Mouse (Mus musculus) midbrain, embryonic 15.5 days (tissue): ENCODE results near the gene Btbd9. TPM values are rescaled to one million over a fixed set of nuclear protein-coding genes. Genes with fewer than 3 reads are reported as not detected.
A peak's percentile ranks its signal among the peaks of the same experiment; 100 is the strongest.

Source experiments
- ATAC-seq: fragments of 200-750 bp; cut with Nextera tagmentation; replicated peaks from 2 replicates; pipeline ENCODE4 v1.8.0; 2017; ENCODE audit warnings: moderate TSS enrichment
- H3K27ac ChIP-seq: fragments of 300-500 bp; sonication (generic); 2 replicates; pipeline ENCODE4 v1.5.1; 2015; ENCODE audit warnings: mild to moderate bottlenecking, inconsistent platforms
- H3K27me3 ChIP-seq: fragments of 300-500 bp; sonication (generic); replicated peaks from 2 replicates; pipeline ENCODE4 v1.6.1; 2015; ENCODE audit warnings: inconsistent platforms
- H3K36me3 ChIP-seq: fragments of 300-500 bp; sonication (generic); replicated peaks from 2 replicates; pipeline ENCODE4 v1.6.1; 2015; ENCODE audit warnings: inconsistent platforms
- H3K4me1 ChIP-seq: fragments of 300-500 bp; sonication (generic); 2 replicates; pipeline ENCODE4 v1.6.1; 2015; ENCODE audit warnings: inconsistent platforms
- H3K4me2 ChIP-seq: fragments of 300-500 bp; sonication (generic); 2 replicates; pipeline ENCODE4 v1.6.1; 2015; ENCODE audit warnings: inconsistent platforms, mild to moderate bottlenecking, moderate library complexity
- H3K4me3 ChIP-seq: fragments of 300-500 bp; sonication (generic); 2 replicates; pipeline ENCODE4 v1.5.1; 2015; ENCODE audit warnings: mild to moderate bottlenecking, inconsistent platforms
- H3K9ac ChIP-seq: fragments of 300-500 bp; sonication (generic); 2 replicates; pipeline ENCODE4 v1.6.1; 2015; ENCODE audit warnings: mild to moderate bottlenecking, inconsistent platforms
- H3K9me3 ChIP-seq: fragments of 300-500 bp; sonication (generic); 2 replicates; pipeline ENCODE4 v1.6.1; 2016; ENCODE audit warnings: inconsistent platforms
- WGBS: fragments of 180-500 bp; shearing (Covaris S2); methylation state at CpG from one replicate; pipeline ENCODE4 v1.1.7; 2015; ENCODE audit warnings: mixed read lengths; 5-methylcytosine and 5-hydroxymethylcytosine counted together
- polyA plus RNA-seq: library from polyadenylated mRNA; unstranded; fragments of >200 nt; fragmentation: Nextera tagmentation; extraction: Ambion mirVana; gene quantifications from 2 replicates; pipeline ENCODE4 v1.2.1, GENCODE M21; 2015

Btbd9 gene
- polyA plus RNA-seq, 1 experiment from 2014 or later: 163 TPM

DNA sequence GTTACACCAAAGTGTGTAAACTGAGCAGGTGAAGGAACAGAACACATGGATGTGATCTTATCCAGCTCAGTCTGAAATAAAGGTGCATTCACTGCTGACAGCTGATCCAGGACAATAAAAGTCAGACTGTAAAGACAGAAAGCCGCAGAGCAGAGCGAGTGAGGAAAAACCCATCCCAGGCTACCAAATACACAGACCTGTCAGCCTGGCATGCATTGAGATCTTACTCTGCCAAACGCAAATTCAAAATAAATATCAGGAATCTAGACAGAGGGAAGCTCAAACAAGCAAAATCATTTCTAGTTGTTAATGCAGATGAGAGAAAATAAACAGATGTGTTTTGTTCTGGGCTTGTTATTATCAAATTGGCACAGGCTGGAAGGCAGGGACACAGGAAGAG lies 187.9 kb downstream of the Btbd9 start:
- WGBS: 66% methylated on average over 3 of the region's 3 CpGs
- ATAC-seq: no peak
- H3K27me3 ChIP-seq: no peaks in the 10 kb centered on the region
- H3K4me3 ChIP-seq: no peak overlapping the region
- H3K9ac ChIP-seq: no peak overlapping the region
- H3K36me3 ChIP-seq: no peaks in the 10 kb centered on the region
- peak overlapping the region; percentile 63; the same call in 1 of the 2 replicates for H3K27ac ChIP-seq
- no peaks in the 10 kb centered on the region for H3K9me3 ChIP-seq
- no peak overlapping the region for H3K4me2 ChIP-seq
- peaks cover 23% of the 10 kb centered on the region for H3K4me1 ChIP-seq

DNA sequence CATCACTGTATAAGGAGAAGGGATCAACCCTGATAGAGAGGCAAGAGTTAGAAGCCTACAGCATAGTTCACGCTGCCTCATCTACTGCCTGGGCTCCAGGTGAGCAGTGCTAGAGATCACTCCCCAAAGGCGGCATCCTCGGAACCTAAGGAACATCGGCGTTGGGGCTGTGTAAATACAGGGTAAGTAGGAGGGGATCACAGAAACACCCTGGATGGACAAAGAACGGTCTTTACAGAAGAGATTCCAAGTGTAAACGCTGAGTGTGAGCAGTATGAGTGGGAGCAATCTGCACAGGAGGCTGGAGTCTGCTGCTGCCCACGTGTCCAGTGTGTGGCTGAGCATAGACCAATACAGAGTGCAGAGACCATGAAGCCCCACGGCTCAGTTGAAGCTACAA lies 190.0 kb downstream of the Btbd9 start:
- Histone ChIP-seq H3K4me1 (peaks cover 14% of the 10 kb centered on the region), H3K36me3 (no peaks in the 10 kb centered on the region), H3K27ac (no peak overlapping the region), H3K27me3 (no peaks in the 10 kb centered on the region), H3K4me2 (no peak overlapping the region), H3K9ac (no peak overlapping the region), H3K4me3 (no peak overlapping the region), H3K9me3 (no peaks in the 10 kb centered on the region)
- ATAC-seq: no peak
- 90% methylated on average over 9 of the region's 9 CpGs for WGBS

DNA sequence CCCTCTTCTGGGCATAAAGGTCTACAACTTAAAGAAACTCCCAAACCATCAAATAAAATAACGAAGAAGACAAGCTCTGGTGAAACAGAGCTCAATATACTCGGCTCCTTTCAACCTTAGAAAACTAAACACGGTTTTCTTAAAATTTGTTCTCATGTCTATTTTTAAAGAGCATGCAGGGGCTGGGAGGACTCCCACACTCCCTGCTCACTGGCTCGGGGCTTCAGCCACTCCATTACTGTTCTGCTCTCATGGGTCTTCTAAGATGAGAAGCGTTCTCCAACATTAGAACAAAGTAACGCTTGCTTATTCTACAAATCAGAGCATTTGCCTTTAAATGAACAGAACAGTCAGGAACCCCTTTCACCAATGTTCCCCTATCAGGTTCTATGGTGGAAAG lies 192.6 kb downstream of the Btbd9 start:
- 90% methylated on average over 6 of the region's 6 CpGs for whole genome bisulfite sequencing

DNA sequence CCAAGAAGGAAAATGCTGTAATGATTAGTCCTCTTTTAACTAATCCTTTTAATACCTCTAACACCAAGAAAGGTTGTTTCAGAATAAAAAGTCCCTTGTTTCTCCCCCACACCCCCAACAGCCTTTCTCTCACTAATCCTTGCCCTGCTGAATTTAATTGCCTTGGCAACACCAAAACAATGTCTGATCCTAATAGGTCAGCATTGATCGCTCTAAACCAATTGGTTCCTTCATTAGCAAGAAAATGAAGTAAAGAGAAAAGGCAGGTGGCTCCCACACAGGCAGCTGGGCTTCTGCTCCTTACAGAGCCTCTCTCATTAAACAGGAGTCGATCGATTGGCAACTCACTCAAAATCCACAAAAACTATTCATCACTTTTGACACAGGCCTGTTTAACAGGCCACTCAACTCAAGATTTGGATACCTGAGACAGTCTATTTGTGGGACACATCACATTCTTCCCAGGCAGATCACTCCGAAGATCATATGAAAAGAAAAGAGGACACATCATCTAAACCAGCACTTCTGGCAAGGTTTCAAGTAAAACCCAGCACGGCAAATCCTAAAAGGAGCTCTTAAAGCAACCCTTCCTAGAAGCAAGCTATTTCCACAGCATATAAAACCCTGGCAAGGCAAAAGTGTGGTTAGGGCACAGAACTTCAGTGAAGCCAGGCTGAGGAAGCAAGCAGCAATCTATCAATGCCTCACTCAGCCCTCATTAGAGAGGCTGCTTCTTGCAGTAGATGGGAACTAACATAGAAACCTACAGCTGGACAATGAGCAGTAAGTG lies 197.9 kb downstream of the Btbd9 start:
- Histone ChIP-seq H3K4me2 (0 out of 2 replicates have a peak overlapping the region, but pooled peaks have one; percentile 12), H3K9ac (no peak overlapping the region), H3K9me3 (no peaks in the 10 kb centered on the region), H3K27ac (peak overlapping the region; percentile 35; the same call in 1 of the 2 replicates), H3K36me3 (no peaks in the 10 kb centered on the region), H3K4me1 (peaks cover 25% of the 10 kb centered on the region), H3K4me3 (no peak overlapping the region), H3K27me3 (no peaks in the 10 kb centered on the region)
- 9% methylated on average over 5 of the region's 5 CpGs for WGBS
- ATAC-seq: no peak

More for the DNA sequence above, 192.6 kb downstream of the Btbd9 start:
- H3K4me1 ChIP-seq: peaks cover 13% of the 10 kb centered on the region
- no peak overlapping the region for H3K4me2 ChIP-seq
- H3K9me3 ChIP-seq: no peaks in the 10 kb centered on the region
- no peak for ATAC-seq
- H3K36me3 ChIP-seq: no peaks in the 10 kb centered on the region
- no peak overlapping the region for H3K27ac ChIP-seq
- H3K27me3 ChIP-seq: no peaks in the 10 kb centered on the region
- H3K9ac ChIP-seq: no peak overlapping the region
- no peak overlapping the region for H3K4me3 ChIP-seq

DNA sequence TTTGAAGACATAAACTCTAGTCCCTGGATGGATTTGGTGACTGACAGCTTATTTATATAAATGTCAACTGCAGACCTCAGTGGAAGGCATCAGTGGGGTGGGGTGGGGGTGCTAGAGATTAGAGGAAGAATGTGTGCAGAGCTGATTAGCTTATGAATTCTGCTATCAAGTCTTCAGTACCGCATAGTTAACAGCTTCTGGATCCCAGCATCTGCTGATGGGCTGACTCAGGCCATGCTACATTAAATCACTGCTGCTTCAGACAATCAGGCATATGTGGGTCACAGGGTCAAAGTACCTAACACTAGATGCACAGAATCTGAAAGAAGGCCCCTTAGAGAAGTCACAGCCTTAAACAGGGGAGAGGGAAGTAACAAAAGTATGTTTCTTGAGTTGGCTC lies 198.5 kb downstream of the Btbd9 start:
- no peaks in the 10 kb centered on the region for H3K9me3 ChIP-seq
- H3K4me2 ChIP-seq: no peak overlapping the region
- no peak overlapping the region for H3K4me3 ChIP-seq
- 8% methylated on average over 1 of the region's 1 CpGs for WGBS
- no peak overlapping the region for H3K27ac ChIP-seq
- no peaks in the 10 kb centered on the region for H3K36me3 ChIP-seq
- H3K4me1 ChIP-seq: peaks cover 25% of the 10 kb centered on the region
- ATAC-seq: no peak
- H3K27me3 ChIP-seq: no peaks in the 10 kb centered on the region
- no peak overlapping the region for H3K9ac ChIP-seq

DNA sequence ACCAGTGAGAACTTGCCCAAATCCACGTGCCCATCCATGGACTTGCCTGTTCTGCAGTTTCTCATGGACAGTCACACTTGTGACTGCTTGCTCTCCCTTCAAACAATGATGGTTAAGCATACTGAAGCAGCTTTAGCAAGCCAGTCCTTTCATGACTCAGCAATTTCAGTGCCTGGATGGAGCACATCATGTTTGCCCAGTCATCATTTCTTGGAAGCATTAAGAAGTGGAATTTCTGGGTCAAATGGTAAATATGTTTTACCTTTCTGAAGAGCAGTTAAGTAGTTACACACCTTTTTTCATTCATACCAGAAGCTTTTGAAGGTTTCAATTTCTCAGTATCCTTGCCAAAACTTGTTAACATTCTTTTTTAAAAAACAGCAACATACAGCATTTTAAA lies 201.2 kb downstream of the Btbd9 start:
- H3K9ac ChIP-seq: no peak overlapping the region
- peaks cover 26% of the 10 kb centered on the region for H3K4me1 ChIP-seq
- WGBS: 91% methylated on average over 1 of the region's 1 CpGs
- H3K27me3 ChIP-seq: no peaks in the 10 kb centered on the region
- H3K4me2 ChIP-seq: no peak overlapping the region
- H3K36me3 ChIP-seq: no peaks in the 10 kb centered on the region
- ATAC-seq: no peak
- peak overlapping the region; percentile 49; the same call in 1 of the 2 replicates for H3K27ac ChIP-seq
- no peak overlapping the region for H3K4me3 ChIP-seq
- H3K9me3 ChIP-seq: no peaks in the 10 kb centered on the region

DNA sequence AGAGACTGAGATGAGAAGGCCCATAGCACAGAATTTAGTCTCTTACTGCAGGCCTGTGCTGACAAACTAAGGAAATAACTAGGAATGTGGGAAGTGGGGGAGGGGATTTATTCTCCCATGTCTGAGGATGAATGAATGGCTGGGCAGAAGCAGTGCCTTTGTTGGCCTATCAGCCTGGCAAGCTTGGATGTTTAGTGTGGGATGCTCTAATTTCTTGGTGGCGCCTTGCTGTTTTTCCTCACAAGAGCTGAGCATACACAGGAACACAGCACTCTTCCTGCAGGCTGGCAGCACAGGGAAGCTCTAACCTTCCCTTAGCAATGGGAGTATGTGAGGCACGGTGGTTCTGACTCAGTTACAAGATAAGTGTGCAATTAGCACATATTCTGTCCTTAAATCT lies 207.7 kb downstream of the Btbd9 start:
- no peak for ATAC-seq
- Histone ChIP-seq H3K4me2 (no peak overlapping the region), H3K4me1 (peaks cover 13% of the 10 kb centered on the region), H3K9ac (peak overlapping the region; percentile 8; the same call in 1 of the 2 replicates), H3K36me3 (no peaks in the 10 kb centered on the region), H3K27ac (peak overlapping the region; percentile 56), H3K27me3 (no peaks in the 10 kb centered on the region), H3K9me3 (no peaks in the 10 kb centered on the region), H3K4me3 (no peak overlapping the region)
- WGBS: 18% methylated on average over 2 of the region's 2 CpGs

DNA sequence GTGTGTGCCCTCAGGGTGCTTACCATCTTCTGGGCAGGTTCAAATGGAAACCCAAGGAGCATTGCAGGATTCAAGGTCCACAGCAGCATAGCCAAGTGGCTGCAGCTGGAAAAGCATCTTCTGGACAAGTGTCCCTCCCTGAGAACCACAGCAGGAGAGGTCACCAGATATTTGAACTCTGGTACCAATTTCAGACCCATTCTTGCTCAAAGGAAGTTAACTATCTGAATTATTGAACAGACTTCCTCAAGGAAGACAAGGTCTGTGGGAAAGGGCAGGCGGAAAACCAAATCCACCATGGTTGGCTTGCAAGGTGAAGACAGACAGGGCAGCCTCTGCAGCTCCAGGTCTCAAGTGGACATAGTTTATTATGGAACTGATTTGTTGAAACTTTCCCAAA lies 211.6 kb downstream of the Btbd9 start:
- no peaks in the 10 kb centered on the region for H3K27me3 ChIP-seq
- WGBS: 94% methylated on average over 1 of the region's 1 CpGs
- no peak overlapping the region for H3K4me2 ChIP-seq
- H3K36me3 ChIP-seq: no peaks in the 10 kb centered on the region
- no peak overlapping the region for H3K9ac ChIP-seq
- H3K4me3 ChIP-seq: no peak overlapping the region
- no peak for ATAC-seq
- no peak overlapping the region for H3K27ac ChIP-seq
- H3K9me3 ChIP-seq: no peaks in the 10 kb centered on the region
- peaks cover 22% of the 10 kb centered on the region for H3K4me1 ChIP-seq

DNA sequence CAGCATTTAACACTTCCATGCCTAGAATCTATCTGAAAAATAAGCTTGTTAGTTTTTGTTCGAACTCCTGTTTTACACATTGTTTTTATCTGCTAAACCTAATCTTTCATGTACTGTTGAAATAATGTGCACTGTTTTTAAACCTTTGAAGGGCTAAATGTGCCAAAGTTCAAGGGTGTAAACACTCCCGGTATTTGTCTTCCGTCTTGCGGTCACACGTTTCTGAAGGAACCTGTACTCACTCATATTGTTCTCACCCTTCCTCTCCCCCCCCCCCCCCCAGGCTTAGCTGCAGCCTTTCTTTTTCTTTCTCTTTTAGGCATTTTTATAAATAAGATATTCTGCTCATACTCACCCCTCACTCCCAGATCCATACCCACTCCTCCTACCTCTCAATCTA lies 212.9 kb downstream of the Btbd9 start:
- 79% methylated on average over 5 of the region's 5 CpGs for WGBS
- H3K4me2 ChIP-seq: no peak overlapping the region
- H3K27me3 ChIP-seq: no peaks in the 10 kb centered on the region
- no peaks in the 10 kb centered on the region for H3K36me3 ChIP-seq
- no peak overlapping the region for H3K4me3 ChIP-seq
- H3K9me3 ChIP-seq: no peaks in the 10 kb centered on the region
- ATAC-seq: no peak
- no peak overlapping the region for H3K27ac ChIP-seq
- peaks cover 23% of the 10 kb centered on the region for H3K4me1 ChIP-seq
- H3K9ac ChIP-seq: no peak overlapping the region

DNA sequence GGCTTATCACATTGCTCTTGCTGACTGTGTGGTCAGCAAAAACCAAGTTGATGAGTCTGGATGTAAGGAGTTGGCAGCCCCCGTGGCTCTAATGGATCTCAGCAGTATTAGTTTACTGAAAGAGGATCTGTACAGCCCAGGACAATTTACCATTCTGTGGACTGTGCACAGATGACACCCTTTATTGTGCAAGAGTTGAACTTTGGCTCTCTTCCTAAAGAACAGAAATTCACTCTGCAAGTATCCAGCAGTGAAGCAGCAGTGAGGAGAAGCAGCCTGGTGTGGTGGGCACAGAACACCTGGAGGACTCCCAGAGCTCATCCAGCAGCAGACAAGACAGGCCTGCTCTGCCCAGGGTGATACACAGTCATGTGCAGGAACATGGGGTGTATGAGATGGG lies 215.6 kb downstream of the Btbd9 start:
- no peaks in the 10 kb centered on the region for H3K36me3 ChIP-seq
- H3K4me1 ChIP-seq: peaks cover 17% of the 10 kb centered on the region
- no peak overlapping the region for H3K4me2 ChIP-seq
- H3K9me3 ChIP-seq: no peaks in the 10 kb centered on the region
- no peak overlapping the region for H3K9ac ChIP-seq
- no peak; the same call in 1 of the 2 replicates for ATAC-seq
- no peaks in the 10 kb centered on the region for H3K27me3 ChIP-seq
- WGBS: 58% methylated on average over 1 of the region's 1 CpGs
- no peak overlapping the region for H3K4me3 ChIP-seq
- H3K27ac ChIP-seq: no peak overlapping the region

DNA sequence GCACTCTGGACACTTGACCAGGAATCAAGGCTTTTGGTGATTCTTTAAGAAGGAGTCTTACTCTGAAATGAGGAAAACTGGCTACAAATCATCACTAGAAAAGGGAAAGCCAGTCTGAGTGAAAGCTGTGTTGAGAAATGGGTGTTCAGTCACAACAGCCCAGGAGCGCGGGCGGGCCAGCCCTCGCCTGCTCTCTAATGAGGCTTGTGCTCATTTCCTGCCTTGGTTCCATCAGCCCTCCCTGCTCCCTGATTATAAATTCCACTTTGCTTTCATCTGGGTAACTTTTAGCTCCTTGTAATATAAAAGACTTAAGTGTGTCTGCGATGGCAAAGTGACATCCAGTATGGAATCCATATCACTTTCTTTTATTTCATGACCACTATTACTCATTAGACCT lies 216.9 kb downstream of the Btbd9 start:
- no peak overlapping the region for H3K4me3 ChIP-seq
- no peaks in the 10 kb centered on the region for H3K27me3 ChIP-seq
- no peak overlapping the region for H3K9ac ChIP-seq
- H3K4me2 ChIP-seq: no peak overlapping the region
- H3K4me1 ChIP-seq: peaks cover 17% of the 10 kb centered on the region
- H3K36me3 ChIP-seq: no peaks in the 10 kb centered on the region
- H3K9me3 ChIP-seq: no peaks in the 10 kb centered on the region
- H3K27ac ChIP-seq: 0 out of 2 replicates have a peak overlapping the region, but pooled peaks have one; percentile 8
- ATAC-seq: no peak
- 83% methylated on average over 5 of the region's 5 CpGs for WGBS

DNA sequence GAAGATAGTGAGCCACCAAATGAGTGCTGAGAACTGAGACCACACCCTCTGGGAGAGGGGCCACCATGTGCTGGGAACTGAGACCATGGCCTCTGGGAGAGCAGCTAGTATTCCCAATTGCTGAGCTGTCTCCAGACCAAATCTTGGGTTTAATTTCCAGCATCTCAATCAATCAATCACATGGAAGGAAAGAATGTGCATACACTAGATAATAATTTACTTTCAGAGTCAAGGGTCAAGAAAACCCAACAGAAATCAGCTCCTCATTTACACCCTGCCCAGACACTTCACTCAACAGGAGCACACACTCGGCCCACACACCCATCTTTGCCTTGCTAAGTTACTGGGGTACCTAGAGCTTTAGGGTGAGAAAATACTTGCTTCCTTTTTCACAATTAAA lies 220.9 kb downstream of the Btbd9 start:
- no peak for ATAC-seq
- no peaks in the 10 kb centered on the region for H3K9me3 ChIP-seq
- H3K4me2 ChIP-seq: no peak overlapping the region
- no peaks in the 10 kb centered on the region for H3K27me3 ChIP-seq
- H3K36me3 ChIP-seq: no peaks in the 10 kb centered on the region
- H3K4me1 ChIP-seq: peaks cover 8% of the 10 kb centered on the region
- 92% methylated on average over 1 of the region's 1 CpGs for WGBS
- no peak overlapping the region for H3K27ac ChIP-seq
- no peak overlapping the region for H3K4me3 ChIP-seq
- H3K9ac ChIP-seq: no peak overlapping the region

DNA sequence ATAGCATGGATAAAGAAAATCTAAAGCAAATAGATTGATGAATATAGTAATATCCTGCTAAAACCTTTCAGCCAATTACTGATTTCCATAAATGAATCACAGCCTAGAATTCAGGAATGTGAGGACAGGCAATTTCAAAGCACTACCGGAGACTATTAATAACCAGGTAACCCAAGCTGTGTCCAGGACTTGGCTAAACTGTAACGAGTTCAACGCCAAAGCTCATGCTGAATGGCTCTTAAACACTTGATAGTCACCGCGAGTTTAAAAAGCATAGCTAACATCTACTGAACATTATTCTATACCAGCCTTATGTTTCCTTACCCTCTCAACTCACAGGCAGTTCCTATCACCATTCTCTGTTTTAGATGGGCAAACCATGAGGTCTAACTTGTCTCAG lies 221.9 kb downstream of the Btbd9 start:
- H3K4me1 ChIP-seq: peaks cover 4% of the 10 kb centered on the region; the same call in 1 of the 2 replicates
- no peak overlapping the region for H3K9ac ChIP-seq
- H3K27ac ChIP-seq: no peak overlapping the region
- no peak overlapping the region for H3K4me3 ChIP-seq
- 91% methylated on average over 5 of the region's 5 CpGs for WGBS
- H3K9me3 ChIP-seq: no peaks in the 10 kb centered on the region
- no peaks in the 10 kb centered on the region for H3K27me3 ChIP-seq
- ATAC-seq: no peak
- no peaks in the 10 kb centered on the region for H3K36me3 ChIP-seq
- no peak overlapping the region for H3K4me2 ChIP-seq
